Mouse (Mus musculus) layer of hippocampus, postnatal 25 days (tissue): Measurements from ENCODE around the gene Tmem26. TPM values are rescaled to one million over a fixed set of nuclear protein-coding genes. Genes with fewer than 3 reads are reported as not detected.
"Not testable (repeated sequence)": the region's sequence is repeated elsewhere in the genome, so short reads cannot be mapped to it uniquely, and the experiment has no call there.

Source experiments
- DNase-seq, 2 experiments: peaks; one replicate each; pipeline ENCODE4 v3.0.0; 2022; ENCODE audit warnings: mixed read lengths in 2 of 2, low spot score in 1 of 2; ENCODE audit errors: extremely low spot score in 1 of 2
- total RNA-seq, 2 experiments: library from RNA; stranded (reverse); gene quantifications; 2 replicates each; pipeline ENCODE4 v1.2.3; 2021

Gene Tmem26
- total RNA-seq: under 1 TPM; 0.07 to 0.21 TPM

- no peak for DNase-seq
Observed at GRCm38 (mm10) chr10:68723568-68724360, at the start of gene Tmem26. TSS of gene Tmem26 (plus strand) at chr10:68723646.

GRCm38 (mm10) chr10:68678678-68679077 is 44.8 kb upstream of the Tmem26 start:
- no peak for DNase-seq

- no peak for DNase-seq
Observed at GRCm38 (mm10) chr10:68681233-68681632, 42.2 kb upstream of the Tmem26 start.

- no peak for DNase-seq
Observed at GRCm38 (mm10) chr10:68685510-68685909, 37.9 kb upstream of the Tmem26 start.

- no peak for DNase-seq
Observed at GRCm38 (mm10) chr10:68691116-68691515, 32.3 kb upstream of the Tmem26 start.

GRCm38 (mm10) chr10:68692401-68692800 is 31.0 kb upstream of the Tmem26 start:
- no peak for DNase-seq

GRCm38 (mm10) chr10:68695760-68696336 is 27.6 kb upstream of the Tmem26 start:
- no peak for DNase-seq

GRCm38 (mm10) chr10:68704268-68704667 is 19.2 kb upstream of the Tmem26 start:
- DNase-seq: no peak

GRCm38 (mm10) chr10:68705471-68706036 is 17.9 kb upstream of the Tmem26 start:
- no peak for DNase-seq

GRCm38 (mm10) chr10:68707014-68707852 is 16.2 kb upstream of the Tmem26 start:
- no peak for DNase-seq

- DNase-seq: no peak
Observed at GRCm38 (mm10) chr10:68712926-68713325, 10.5 kb upstream of the Tmem26 start.

GRCm38 (mm10) chr10:68714302-68714701 is 9.1 kb upstream of the Tmem26 start:
- DNase-seq: no peak

- no peak for DNase-seq
Observed at GRCm38 (mm10) chr10:68715396-68715795, 8.1 kb upstream of the Tmem26 start.

- DNase-seq: no peak
Observed at GRCm38 (mm10) chr10:68718375-68718774, 5.1 kb upstream of the Tmem26 start.

- no peak for DNase-seq
Observed at GRCm38 (mm10) chr10:68720887-68721400, 2.5 kb upstream of the Tmem26 start.

- DNase-seq: no peak
Observed at GRCm38 (mm10) chr10:68723015-68723414, 431 bp upstream of the Tmem26 start.

- peak in 1 of 2 experiments; percentile 38 for DNase-seq
Observed at GRCm38 (mm10) chr10:68724361-68724720, 895 bp downstream of the Tmem26 start.

- no peak for DNase-seq
Observed at GRCm38 (mm10) chr10:68727464-68727863, 4.0 kb downstream of the Tmem26 start.

GRCm38 (mm10) chr10:68735621-68736020 is 12.2 kb downstream of the Tmem26 start:
- no peak for DNase-seq

GRCm38 (mm10) chr10:68737391-68737790 is 13.9 kb downstream of the Tmem26 start:
- no peak for DNase-seq

GRCm38 (mm10) chr10:68738981-68739380 is 15.5 kb downstream of the Tmem26 start:
- not testable (repeated sequence) for DNase-seq
